8 mouse cellular contexts compared by ENCODE assay signal in genomic region chr7:126791851-126792720, GRCm38 (mm10). TPM values are rescaled to one million over a fixed set of nuclear protein-coding genes. Genes with fewer than 3 reads are reported as not detected.
DNase-seq lines count a peak whose midpoint lies in the region; ATAC-seq and TF ChIP-seq lines count a peak whose summit lies in the region.

TSS of gene Ppp4c (minus strand) at chr7:126792496.

- no peaks in the 10 kb centered on the region for H3K27me3 ChIP-seq in embryonic facial prominence, embryonic 13.5 days
- H3K27me3 ChIP-seq in heart, adult 2 months (ENCODE audit: control insufficient read depth, insufficient read depth, low read length), result no peaks in the 10 kb centered on the region
- no peaks in the 10 kb centered on the region for H3K27me3 ChIP-seq in limb, embryonic 13.5 days
- no peaks in the 10 kb centered on the region for H3K27me3 ChIP-seq in midbrain, embryonic 16.5 days (ENCODE audit: control insufficient read depth, insufficient read depth, low read depth, low read length)

- WGBS in embryonic facial prominence, embryonic 13.5 days, result under 1% methylated on average over 76 of the region's 83 CpGs
- under 1% methylated on average over 81 of the region's 83 CpGs for WGBS in heart, adult 2 months
- under 1% methylated on average over 66 of the region's 83 CpGs for WGBS in limb, embryonic 13.5 days
- WGBS in midbrain, embryonic 16.5 days, result under 1% methylated on average over 67 of the region's 83 CpGs

- H3K27ac ChIP-seq in embryonic facial prominence, embryonic 13.5 days, result peak within 1 kb of the TSS; percentile 97
- peak within 1 kb of the TSS; percentile 94 for H3K27ac ChIP-seq in heart, adult 2 months
- H3K27ac ChIP-seq in limb, embryonic 13.5 days, result peak within 1 kb of the TSS; percentile 96
- H3K27ac ChIP-seq in midbrain, embryonic 16.5 days (ENCODE audit: low read length), result peak within 1 kb of the TSS; percentile 87

- peak; percentile 84 for TF ChIP-seq EP300 in heart, adult 2 months (IDR thresholded peaks at IDR 0.05; ENCODE audit: insufficient read depth, low read depth, low read length)

- no peak for TF ChIP-seq CTCF in heart, adult 2 months (IDR thresholded peaks at IDR 0.05)

- no peaks in the 10 kb centered on the region; the same call in 1 of the 2 replicates for H3K79me2 ChIP-seq in heart, adult 2 months (replicated peaks; ENCODE audit: control insufficient read depth, insufficient read depth, low read length)

- H3K4me2 ChIP-seq in embryonic facial prominence, embryonic 13.5 days, result peak within 1 kb of the TSS; percentile 74
- peak within 1 kb of the TSS; percentile 77 for H3K4me2 ChIP-seq in limb, embryonic 13.5 days (replicated peaks)
- peak within 1 kb of the TSS; percentile 88 for H3K4me2 ChIP-seq in midbrain, embryonic 16.5 days (ENCODE audit: low read length)

- peak; percentile 92 for DNase-seq in 3134 (ENCODE audit: extremely low read depth, insufficient read length, low spot score)
- DNase-seq in adrenal gland, postnatal 36 days, result peak; percentile 97 to 98
- DNase-seq in heart, adult 2 months, result peak; percentile 96 to 98
- peak; percentile 96 for DNase-seq in kidney, adult 8-10 months
- peak; percentile 87 to 99 for DNase-seq in spleen, postnatal 10 days (ENCODE audit: low spot score in 2 of 2)

- TF ChIP-seq POLR2A in heart, adult 2 months (IDR thresholded peaks at IDR 0.05; ENCODE audit: insufficient read depth, low read depth, low read length), result peak; percentile 90

- ATAC-seq in embryonic facial prominence, embryonic 13.5 days (ENCODE audit: insufficient number of reproducible peaks, insufficient read depth, low FRiP score, low TSS enrichment, low read depth), result peak; percentile 92
- peak; percentile 94 for ATAC-seq in limb, embryonic 13.5 days (ENCODE audit: low FRiP score, low read depth)
- ATAC-seq in midbrain, embryonic 16.5 days, result peak; percentile 93

- peaks cover 33% of the 10 kb centered on the region for H3K4me1 ChIP-seq in embryonic facial prominence, embryonic 13.5 days
- peaks cover 3% of the 10 kb centered on the region for H3K4me1 ChIP-seq in heart, adult 2 months (ENCODE audit: control insufficient read depth, insufficient read depth, low read length)
- H3K4me1 ChIP-seq in limb, embryonic 13.5 days, result peaks cover 33% of the 10 kb centered on the region
- peaks cover 21% of the 10 kb centered on the region for H3K4me1 ChIP-seq in midbrain, embryonic 16.5 days (ENCODE audit: control insufficient read depth, insufficient read depth, low read length)

- intact Hi-C loops in heart, adult 2 months (cut with DNase I), result no loop called here

- no peaks in the 10 kb centered on the region for H3K9me3 ChIP-seq in embryonic facial prominence, embryonic 13.5 days
- no peaks in the 10 kb centered on the region for H3K9me3 ChIP-seq in limb, embryonic 13.5 days
- no peaks in the 10 kb centered on the region for H3K9me3 ChIP-seq in midbrain, embryonic 16.5 days (replicated peaks; ENCODE audit: control insufficient read depth, low read length, poor library complexity, severe bottlenecking)

- peaks cover 66% of the 10 kb centered on the region for H3K36me3 ChIP-seq in embryonic facial prominence, embryonic 13.5 days
- H3K36me3 ChIP-seq in heart, adult 2 months (ENCODE audit: control insufficient read depth, insufficient read depth, low read length), result peaks cover 21% of the 10 kb centered on the region
- peaks cover 65% of the 10 kb centered on the region for H3K36me3 ChIP-seq in limb, embryonic 13.5 days
- H3K36me3 ChIP-seq in midbrain, embryonic 16.5 days (ENCODE audit: control insufficient read depth, insufficient read depth, low read length), result peaks cover 31% of the 10 kb centered on the region

- H3K4me3 ChIP-seq in embryonic facial prominence, embryonic 13.5 days, result peak within 1 kb of the TSS; percentile 94
- peak within 1 kb of the TSS; percentile 83 for H3K4me3 ChIP-seq in heart, adult 2 months
- peak within 1 kb of the TSS; percentile 94 for H3K4me3 ChIP-seq in limb, embryonic 13.5 days
- peak within 1 kb of the TSS; percentile 67 for H3K4me3 ChIP-seq in midbrain, embryonic 16.5 days (ENCODE audit: low read depth, low read length)

- peak within 1 kb of the TSS; percentile 96 for H3K9ac ChIP-seq in embryonic facial prominence, embryonic 13.5 days
- H3K9ac ChIP-seq in heart, adult 2 months (ENCODE audit: low read depth, low read length), result peak within 1 kb of the TSS; percentile 97
- peak within 1 kb of the TSS; percentile 97 for H3K9ac ChIP-seq in limb, embryonic 13.5 days
- peak within 1 kb of the TSS; percentile 85 for H3K9ac ChIP-seq in midbrain, embryonic 16.5 days (ENCODE audit: low read depth, low read length)

RNA-seq across cellular contexts. Expression of gene Ppp4c, which starts in this region (rescaled TPM):
- 10 to 100 TPM; 81.0 to 86.5 TPM for total RNA-seq in adrenal gland, postnatal 36 days (2021)
- 300 and 311 TPM in 2 replicates for polyA plus RNA-seq in embryonic facial prominence, embryonic 13.5 days (2015; fragmentation: Nextera tagmentation; extraction: Ambion mirVana)
- 10 to 100 TPM; 31.8 to 31.9 TPM for total RNA-seq in heart, adult 2 months (2021)
- 65.6 and 99.5 TPM in 2 replicates for polyA plus RNA-seq in heart, adult 2 months (2012; rRNA removed)
- polyA plus RNA-seq in limb, embryonic 13.5 days (2015; fragmentation: Nextera tagmentation; extraction: Ambion mirVana), result 287 and 322 TPM in 2 replicates
- 155 and 182 TPM in 2 replicates for polyA plus RNA-seq in midbrain, embryonic 16.5 days (2015; fragmentation: Nextera tagmentation; extraction: Ambion mirVana)

Comparison
In these comparisons a context has a peak if more than half of its experiments do, and no peak if none do; other contexts are left out.
1. Peak in every context shown above with its lines: DNase-seq, ATAC-seq, H3K4me3 ChIP-seq and H3K27ac ChIP-seq.